Mouse (Mus musculus) stomach, postnatal 0 days (tissue): ENCODE measurements at regions not wholly inside any gene's neighbourhood (a gene's known extent, or its start where the extent isn't known, plus 50 kb on each side); places are given as distances from the start of the nearest gene placed in this dataset.
"Not testable (repeated sequence)": the region's sequence is repeated elsewhere in the genome, so short reads cannot be mapped to it uniquely, and the experiment has no call there.

Source experiments
- ATAC-seq: fragments of 200-750 bp; cut with Nextera tagmentation; 2 replicates; pipeline ENCODE4 v1.8.0; 2017; ENCODE audit not compliant: low FRiP score, low TSS enrichment
- DNase-seq: peaks from one replicate; pipeline ENCODE4 v3.0.0-alpha.2; 2016; ENCODE audit warnings: low spot score
- H3K27ac ChIP-seq: fragments of 300-500 bp; sonication (generic); replicated peaks from 2 replicates; pipeline ENCODE4 v1.5.1; 2014; ENCODE audit warnings: mild to moderate bottlenecking, control low read depth
- H3K27me3 ChIP-seq: fragments of 300-500 bp; sonication (generic); 2 replicates; pipeline ENCODE4 v1.6.1; 2014; ENCODE audit warnings: low read length; ENCODE audit not compliant: control insufficient read depth, insufficient read depth
- H3K36me3 ChIP-seq: fragments of 300-500 bp; sonication (generic); 2 replicates; pipeline ENCODE4 v1.6.1; 2014; ENCODE audit warnings: low read length, mixed read lengths; ENCODE audit not compliant: control insufficient read depth, insufficient read depth
- H3K4me1 ChIP-seq: fragments of 300-500 bp; sonication (generic); replicated peaks from 2 replicates; pipeline ENCODE4 v1.6.1; 2014; ENCODE audit warnings: antibody characterized with exemption; ENCODE audit not compliant: control insufficient read depth, insufficient read depth
- H3K4me2 ChIP-seq: fragments of 300-500 bp; sonication (generic); replicated peaks from 2 replicates; pipeline ENCODE4 v1.6.1; 2014; ENCODE audit warnings: low read depth, mild to moderate bottlenecking, control low read depth, moderate library complexity
- H3K4me3 ChIP-seq: fragments of 300-500 bp; sonication (generic); 2 replicates; pipeline ENCODE4 v1.5.1; 2014; ENCODE audit warnings: low read depth, low read length, control low read depth
- H3K9ac ChIP-seq: fragments of 300-500 bp; sonication (generic); 2 replicates; pipeline ENCODE4 v1.6.1; 2014; ENCODE audit warnings: mild to moderate bottlenecking, low read length, control low read depth, mixed read lengths
- H3K9me3 ChIP-seq: fragments of 300-500 bp; sonication (generic); 2 replicates; pipeline ENCODE4 v1.6.1; 2016; ENCODE audit warnings: low read length; ENCODE audit not compliant: control insufficient read depth
- WGBS: fragments of 180-500 bp; shearing (Covaris S2); extraction: QIAGEN DNeasy Blood & Tissue Kit; methylation state at CpG from one replicate; pipeline ENCODE4 v1.1.7; 2014; 5-methylcytosine and 5-hydroxymethylcytosine counted together

DNA sequence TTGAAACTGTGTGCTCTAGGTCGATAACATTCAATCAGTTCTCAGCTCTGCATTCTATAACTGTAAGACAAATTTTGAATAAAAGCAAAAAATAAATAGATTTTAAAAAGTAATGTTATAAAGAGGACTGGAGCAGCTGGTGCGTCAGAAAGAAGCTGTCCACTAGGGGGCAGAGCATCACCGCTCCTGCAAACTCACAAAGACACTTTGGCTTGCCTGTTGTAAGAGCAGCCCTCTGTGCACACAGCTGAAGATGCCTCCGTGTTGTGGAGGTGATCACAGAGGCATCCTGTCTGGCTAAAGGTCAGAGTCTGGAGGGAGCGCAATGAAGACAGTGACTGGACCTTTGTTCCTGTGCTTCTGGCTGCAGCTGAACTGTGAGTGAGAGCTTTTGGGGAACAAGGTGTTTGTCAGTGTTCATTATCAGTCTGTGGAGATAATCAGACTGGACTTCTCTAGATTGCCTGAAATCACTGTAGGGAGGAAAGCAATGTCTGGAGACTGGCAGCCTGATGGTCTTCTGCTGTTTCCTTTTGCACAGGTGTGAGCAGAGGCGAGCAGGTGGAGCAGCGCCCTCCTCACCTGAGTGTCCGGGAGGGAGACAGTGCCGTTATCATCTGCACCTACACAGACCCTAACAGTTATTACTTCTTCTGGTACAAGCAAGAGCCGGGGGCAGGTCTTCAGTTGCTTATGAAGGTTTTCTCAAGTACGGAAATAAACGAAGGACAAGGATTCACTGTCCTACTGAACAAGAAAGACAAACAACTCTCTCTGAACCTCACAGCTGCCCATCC, 476.9 kb upstream of the Olfr1507 start:
- not testable (repeated sequence) for DNase-seq, H3K4me3 ChIP-seq, H3K9ac ChIP-seq, H3K27ac ChIP-seq, H3K4me1 ChIP-seq, ATAC-seq, H3K27me3 ChIP-seq, H3K4me2 ChIP-seq, H3K9me3 ChIP-seq, H3K36me3 ChIP-seq
- no CpG with 5 or more reads among the region's 12 CpGs for WGBS

DNA sequence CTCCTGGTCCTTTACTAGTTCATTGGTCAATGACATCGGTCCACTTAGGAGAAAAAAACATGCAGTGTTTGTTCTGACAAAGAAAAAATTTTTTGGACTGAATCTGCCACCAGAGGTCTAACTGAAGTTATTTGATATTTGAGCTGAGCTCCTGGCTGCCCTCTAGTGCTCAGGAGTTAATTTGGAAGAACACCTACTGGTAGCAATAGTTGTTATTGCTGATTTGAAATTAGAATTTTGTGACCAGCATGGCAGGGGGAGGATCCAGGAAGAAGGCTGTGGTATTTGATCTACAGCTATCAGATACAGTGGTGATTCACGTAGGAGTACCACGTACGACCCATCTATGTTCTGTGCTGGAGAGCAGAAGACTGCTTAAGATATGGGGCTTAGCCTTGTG, 466.6 kb upstream of the Olfr1507 start:
- WGBS: 72% methylated on average over 3 of the region's 4 CpGs
- not testable (repeated sequence) for H3K4me1 ChIP-seq, H3K4me2 ChIP-seq, DNase-seq, H3K36me3 ChIP-seq, H3K9me3 ChIP-seq, H3K9ac ChIP-seq, H3K27me3 ChIP-seq, H3K4me3 ChIP-seq, ATAC-seq, H3K27ac ChIP-seq

GRCm38 (mm10) chr14:52956515-52956914, 461.0 kb upstream of the Olfr1507 start:
- not testable (repeated sequence) for H3K36me3 ChIP-seq, H3K4me2 ChIP-seq, H3K27ac ChIP-seq, DNase-seq, H3K9me3 ChIP-seq, H3K27me3 ChIP-seq, H3K4me1 ChIP-seq, ATAC-seq, H3K4me3 ChIP-seq, H3K9ac ChIP-seq
- 94% methylated on average over 2 of the region's 2 CpGs for WGBS

DNA sequence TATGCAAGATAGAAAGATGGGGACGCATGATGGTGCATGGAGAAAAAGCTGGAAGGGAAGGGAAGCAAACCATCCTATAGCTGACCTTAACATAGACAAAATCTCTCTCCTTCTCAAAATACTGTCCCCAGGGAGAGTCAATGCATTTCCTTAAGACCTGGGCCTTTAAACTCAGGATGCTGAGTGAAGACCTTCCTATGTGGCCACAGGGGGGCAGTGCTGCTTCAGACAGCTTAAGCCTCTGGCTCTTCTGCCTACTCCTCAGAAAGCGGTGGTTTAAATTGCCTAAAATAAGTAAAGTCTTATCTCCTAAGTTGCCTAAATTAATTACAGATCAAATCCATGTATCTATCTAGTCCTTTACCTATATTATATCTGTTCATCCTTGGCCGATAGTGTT, 449.4 kb upstream of the Olfr1507 start:
- H3K36me3 ChIP-seq, H3K9me3 ChIP-seq, H3K4me2 ChIP-seq, H3K9ac ChIP-seq, H3K27ac ChIP-seq, H3K27me3 ChIP-seq, DNase-seq, H3K4me1 ChIP-seq, ATAC-seq, H3K4me3 ChIP-seq: not testable (repeated sequence)
- no CpG with 5 or more reads among the region's 3 CpGs for WGBS

DNA sequence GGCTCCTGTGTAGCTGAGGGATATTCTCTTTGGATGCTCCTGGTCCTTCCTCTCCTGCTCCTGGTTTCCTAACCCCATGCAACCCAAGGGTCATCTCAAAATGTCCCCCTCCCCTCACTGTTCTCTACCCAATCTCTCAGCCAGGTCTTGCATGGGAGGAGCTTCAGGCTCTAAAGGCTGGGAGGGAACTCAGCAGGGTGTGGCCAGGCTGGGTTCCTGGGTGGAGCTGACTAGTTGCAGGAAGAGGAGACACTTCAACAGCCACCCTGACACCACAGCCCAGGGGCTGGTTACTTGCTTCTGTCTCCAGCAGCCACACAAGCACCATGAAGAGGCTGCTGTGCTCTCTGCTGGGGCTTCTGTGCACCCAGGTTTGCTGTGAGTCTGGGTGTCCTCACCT, 446.9 kb upstream of the Olfr1507 start:
- H3K4me1 ChIP-seq, H3K9ac ChIP-seq, DNase-seq, ATAC-seq, H3K36me3 ChIP-seq, H3K4me2 ChIP-seq, H3K27ac ChIP-seq, H3K4me3 ChIP-seq, H3K27me3 ChIP-seq, H3K9me3 ChIP-seq: not testable (repeated sequence)

DNA sequence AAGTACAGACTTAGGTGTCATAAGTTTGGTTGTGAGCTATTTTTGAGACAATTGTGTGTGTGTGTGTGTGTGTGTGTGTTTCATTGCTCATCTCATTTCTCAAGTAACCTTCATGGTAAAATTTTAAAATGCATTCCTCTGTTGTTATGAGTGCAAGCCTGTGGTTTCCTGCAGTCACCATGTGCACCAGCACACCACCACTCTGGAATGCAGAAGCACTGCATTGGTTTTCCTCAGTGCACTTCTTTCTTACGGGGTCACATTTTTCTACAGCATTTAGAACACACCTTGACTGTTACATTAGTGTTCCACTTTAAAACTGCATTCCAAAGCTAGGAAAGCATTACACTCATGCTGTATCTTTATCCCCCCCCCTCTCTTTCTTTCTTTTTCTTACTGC, 446.2 kb upstream of the Olfr1507 start:
- not testable (repeated sequence) for DNase-seq, H3K27me3 ChIP-seq, H3K36me3 ChIP-seq, H3K9ac ChIP-seq, H3K4me2 ChIP-seq, H3K27ac ChIP-seq, H3K4me3 ChIP-seq, H3K4me1 ChIP-seq, ATAC-seq, H3K9me3 ChIP-seq
- WGBS: no CpG with 5 or more reads among the region's 1 CpGs

DNA sequence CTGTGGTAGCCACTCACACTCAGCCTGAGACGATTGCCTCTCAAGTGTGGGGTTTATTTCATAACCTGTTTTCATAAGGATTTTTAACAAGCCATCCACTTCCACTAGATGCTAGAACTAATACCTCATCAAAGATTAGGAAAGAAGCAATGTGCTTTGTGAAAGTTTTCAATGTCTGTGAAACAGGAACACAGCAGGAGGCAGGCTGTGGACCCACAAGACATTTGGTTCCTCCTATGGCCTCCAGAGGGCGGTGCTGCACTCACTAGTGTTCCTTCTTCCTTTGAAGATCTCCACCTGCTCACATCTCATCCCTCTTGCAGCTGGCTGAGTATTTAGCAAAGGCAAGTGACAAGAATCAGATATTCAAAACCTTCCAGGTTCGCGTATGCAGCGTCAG, 424.6 kb upstream of the Olfr1507 start:
- H3K36me3 ChIP-seq, ATAC-seq, H3K4me2 ChIP-seq, H3K9ac ChIP-seq, H3K9me3 ChIP-seq, DNase-seq, H3K4me1 ChIP-seq, H3K27ac ChIP-seq, H3K4me3 ChIP-seq, H3K27me3 ChIP-seq: not testable (repeated sequence)
- no CpG with 5 or more reads among the region's 5 CpGs for WGBS

DNA sequence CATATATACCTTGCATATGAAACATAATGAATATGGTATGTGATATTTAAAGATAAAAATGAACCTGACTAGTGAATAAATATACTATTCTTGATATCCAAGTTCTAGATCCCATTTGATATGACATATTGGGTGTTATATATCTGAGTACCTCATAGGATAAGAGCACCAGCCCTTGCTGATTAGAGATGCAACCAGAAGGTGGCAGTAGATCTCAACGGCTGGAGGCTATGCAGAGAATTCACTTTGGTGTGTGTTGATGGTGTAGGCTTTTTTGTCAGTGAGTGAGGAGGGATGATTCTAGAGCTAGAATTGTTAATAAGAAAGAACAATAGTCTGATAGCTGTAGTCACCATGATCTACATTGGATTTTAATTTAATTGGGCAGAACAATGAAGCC, 418.3 kb upstream of the Olfr1507 start:
- no CpG with 5 or more reads among the region's 1 CpGs for WGBS
- not testable (repeated sequence) for ATAC-seq

GRCm38 (mm10) chr14:52899629-52900028, 404.1 kb upstream of the Olfr1507 start:
- H3K4me1 ChIP-seq, H3K4me3 ChIP-seq, H3K4me2 ChIP-seq, H3K9me3 ChIP-seq, H3K36me3 ChIP-seq, ATAC-seq, H3K27me3 ChIP-seq, DNase-seq, H3K27ac ChIP-seq, H3K9ac ChIP-seq: not testable (repeated sequence)
- WGBS: no CpG with 5 or more reads among the region's 3 CpGs

More for the DNA sequence above, 418.3 kb upstream of the Olfr1507 start:
- not testable (repeated sequence) for H3K9ac ChIP-seq, H3K27me3 ChIP-seq, H3K27ac ChIP-seq, H3K36me3 ChIP-seq, H3K4me3 ChIP-seq, H3K4me1 ChIP-seq, H3K9me3 ChIP-seq, DNase-seq, H3K4me2 ChIP-seq
